Mouse (Mus musculus): ENCODE measurements around the gene Tmc3.

Gene Tmc3

DNA sequence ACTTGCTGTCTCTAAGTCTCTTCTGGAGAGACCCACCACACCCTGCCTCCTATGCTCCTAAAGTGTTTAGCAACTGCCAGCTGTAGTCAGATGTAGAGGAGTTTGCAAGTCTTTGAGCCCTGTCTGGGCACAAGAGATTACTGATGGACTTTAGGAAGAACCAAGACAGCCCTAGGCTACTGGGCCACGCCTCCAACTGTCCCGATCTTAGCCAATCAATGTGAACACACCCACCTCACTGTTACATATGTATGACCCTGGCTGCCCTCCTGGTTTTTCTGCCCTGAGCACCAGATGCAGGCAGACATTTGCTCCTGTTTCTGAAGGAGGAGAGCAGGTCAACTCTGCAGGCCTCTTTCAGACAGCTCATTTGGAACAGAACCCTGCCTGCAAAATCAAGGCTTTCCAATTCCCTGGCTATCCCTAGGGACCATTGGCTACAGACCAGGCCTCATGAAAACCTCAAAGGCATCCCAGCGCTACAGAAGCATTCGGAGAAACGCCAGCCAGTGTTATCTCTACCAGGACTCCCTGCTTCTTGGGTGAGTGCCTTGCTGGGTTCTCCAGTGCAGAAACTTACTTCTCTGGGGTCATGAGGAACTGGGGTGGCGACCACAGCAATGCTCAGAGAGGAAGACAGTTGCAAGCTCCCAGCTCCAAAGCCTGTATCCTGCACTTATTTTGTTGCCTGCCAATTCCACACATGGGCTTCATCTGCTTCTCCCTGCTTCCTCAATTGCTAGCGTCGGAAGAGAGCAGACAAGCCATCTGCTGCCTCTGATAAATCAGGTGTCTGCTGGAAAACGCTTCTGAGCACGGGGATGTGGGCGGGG is at the start of gene Tmc3:
Gene Tmc3, plus strand, starts transcription at position 289 of the 833 bp plus-strand sequence.
- peak; percentile 62 for DNase-seq

DNA sequence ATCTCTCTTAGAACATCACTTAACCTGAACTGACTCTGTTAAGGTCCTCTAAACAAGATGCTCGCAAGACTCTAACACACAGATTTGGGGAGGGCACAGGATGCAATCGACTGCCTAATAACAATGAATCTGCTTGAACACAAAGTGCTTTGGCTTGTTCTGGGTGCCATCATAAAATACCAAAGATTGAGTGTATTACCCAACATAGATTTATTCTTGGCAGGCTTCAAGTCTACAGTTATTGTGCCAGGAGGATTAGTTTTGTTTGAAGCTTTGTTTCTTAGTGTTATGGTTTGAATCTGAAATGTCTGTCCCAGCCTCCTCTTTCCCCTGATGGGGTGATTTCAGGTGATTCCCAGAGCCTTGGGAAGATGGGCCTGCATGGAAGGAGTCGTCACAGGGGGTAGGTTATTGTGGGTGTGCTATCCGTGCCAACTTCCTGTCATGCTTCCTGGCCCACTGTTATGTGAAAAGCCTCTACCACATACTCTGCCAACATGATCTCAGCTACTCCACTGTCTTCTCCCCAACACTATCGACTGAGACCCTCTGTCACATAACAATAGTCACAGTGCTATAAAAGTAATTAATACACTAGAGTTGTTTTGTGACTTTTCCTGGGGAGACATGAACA is 43.1 kb upstream of the Tmc3 start:
- no peak for DNase-seq

DNA sequence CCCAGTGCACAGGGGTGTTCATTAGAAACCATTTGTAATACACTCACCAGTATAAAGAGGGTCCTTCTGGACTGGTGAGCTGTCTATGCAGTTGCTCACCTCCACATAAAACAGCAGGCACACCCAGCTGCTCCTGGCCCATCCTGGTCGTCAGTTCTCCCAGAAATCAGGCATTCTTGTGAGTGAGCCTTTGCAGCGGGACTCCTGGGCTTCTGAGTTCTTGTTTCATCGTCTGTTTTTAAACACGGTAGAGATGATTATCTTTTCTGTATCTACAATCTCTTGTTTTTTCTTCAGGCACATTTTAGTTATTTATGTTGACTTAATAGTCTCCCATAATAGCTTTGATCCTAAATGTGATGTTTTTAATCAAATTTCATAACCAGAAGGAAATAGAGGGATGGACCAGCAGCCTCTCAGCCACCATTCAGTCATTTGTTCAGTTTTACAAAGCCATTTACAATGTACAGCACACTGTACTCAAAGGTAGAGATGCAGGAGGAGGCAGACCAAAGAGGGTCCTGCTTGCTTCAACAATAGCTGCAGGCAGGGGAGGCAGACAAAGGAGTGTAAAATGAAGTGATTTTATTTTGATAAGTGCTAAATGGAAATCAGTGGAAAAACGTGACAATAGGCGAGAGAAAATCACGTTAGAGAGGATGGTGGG is 35.9 kb upstream of the Tmc3 start:
- no peak for DNase-seq

DNA sequence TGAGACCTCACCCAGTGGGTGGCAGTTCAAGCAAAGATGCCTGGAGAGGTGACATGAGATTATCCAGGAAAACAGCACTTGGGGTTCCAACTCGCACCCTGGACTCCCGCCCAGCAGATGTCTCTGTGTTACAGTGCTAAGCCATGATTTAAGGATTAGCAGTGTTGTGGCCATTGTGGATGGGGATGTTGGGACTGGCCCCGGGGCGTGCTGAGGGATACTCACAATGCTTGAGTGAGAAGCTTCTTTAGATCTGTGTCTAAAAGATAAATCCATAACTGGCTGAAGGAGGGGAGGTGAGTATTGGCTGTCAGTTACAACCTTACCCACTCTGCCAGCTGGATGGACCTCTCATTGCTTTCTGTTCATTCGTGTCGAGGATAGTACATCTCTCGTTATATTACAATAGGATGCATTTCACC is 35.4 kb upstream of the Tmc3 start:
- DNase-seq: no peak

DNA sequence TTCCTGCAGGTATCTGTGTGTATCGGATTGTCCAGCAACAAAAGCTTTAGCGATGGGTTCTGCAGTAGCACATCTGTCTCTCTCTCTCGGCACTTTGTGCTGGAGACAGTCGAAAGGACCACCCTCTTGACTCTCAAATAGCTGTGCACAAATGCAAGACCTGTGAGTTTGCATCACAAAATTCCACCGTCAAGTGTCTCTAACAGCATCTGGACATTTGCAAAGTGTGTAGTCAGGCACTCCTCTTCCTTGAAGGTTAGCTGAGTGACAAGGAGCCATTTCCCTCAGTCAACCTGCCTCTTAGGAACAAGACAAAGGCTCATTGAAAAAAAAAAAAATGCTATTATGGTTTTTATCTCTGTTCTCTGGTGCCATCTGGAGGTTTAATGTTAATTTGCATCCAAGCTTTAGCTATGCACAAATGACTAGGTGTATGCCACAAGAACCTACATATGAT is 34.7 kb upstream of the Tmc3 start:
- no peak for DNase-seq

DNA sequence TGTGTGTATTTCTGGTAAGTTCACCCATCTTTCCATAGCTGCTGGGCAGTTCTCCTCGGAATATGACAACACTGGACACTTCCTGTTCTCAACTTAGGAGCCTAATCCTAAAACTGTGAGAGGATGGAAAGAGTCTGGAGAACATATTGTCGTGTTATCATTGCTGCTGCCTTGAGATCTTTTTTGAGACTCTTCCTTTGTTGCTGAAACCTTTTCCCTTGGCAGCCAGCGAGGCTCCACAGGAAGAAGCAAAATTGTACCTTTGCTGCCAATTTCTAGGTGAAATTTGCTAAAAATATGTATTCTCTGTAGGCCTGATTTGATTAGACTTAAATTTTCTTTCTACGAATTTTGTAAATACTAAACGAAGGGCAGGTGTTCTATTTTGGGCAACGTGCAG is 30.2 kb upstream of the Tmc3 start:
- DNase-seq: no peak

DNA sequence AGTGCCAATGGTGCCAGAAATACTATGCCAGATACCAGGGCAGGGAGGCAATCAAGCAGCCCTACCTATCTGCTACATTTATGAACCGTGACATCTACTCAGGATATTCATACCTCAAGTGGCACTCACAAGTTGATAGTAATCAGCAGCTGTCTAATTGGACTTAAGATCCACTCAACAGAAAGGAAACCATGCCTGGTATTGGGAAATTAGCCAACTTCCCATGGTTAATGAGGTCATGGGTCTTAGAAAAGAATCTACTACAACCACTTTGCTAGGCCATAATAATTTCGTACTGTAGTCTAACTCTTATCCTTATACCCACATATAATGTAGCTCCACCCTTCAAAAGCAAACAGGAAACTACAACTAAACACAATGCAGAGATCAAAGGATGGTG is 28.2 kb upstream of the Tmc3 start:
- no peak for DNase-seq

DNA sequence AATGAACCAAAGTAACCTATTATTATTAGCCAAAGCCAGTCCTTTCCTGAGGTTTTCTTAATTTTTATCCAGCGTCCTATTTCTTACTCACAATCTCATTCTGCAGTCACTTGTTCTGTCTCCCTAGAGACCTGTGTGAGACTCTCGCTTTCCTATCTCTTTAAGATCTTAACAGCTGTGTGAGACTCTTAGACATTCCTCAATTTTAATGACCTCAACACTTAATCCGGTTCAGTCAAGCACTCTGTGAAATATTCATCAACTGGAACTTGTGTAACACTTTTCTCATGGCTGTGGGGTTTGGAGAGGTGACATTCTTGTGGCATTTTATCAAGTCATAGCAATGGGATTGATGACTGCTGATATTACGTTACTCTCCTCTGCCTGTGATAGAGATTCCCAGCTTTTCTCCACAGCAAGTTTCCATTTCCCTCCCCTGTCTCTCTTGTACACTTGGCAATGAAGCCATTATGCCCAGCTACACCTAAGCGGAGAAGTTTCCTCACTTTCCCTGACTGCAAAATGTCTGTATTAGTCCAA is 25.9 kb upstream of the Tmc3 start:
- no peak for DNase-seq

DNA sequence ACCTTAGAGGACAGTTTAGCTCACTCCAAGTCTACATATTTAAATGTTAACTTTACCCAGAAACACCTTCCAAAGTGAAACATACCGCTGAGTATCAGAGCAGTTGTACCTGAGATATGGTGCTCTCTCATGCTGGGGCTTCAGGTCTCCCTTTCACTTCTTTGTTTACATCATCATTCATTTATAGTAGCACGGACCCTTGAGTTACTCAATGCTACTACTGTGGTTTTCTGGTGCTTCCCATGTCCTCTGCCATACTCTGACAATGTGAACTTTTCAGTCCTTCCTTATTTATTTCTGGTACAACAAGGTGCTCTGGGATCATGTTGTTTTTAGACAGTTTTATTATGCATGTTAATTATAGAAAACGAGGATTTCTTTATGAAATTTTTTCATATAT is 25.2 kb upstream of the Tmc3 start:
- no peak for DNase-seq

DNA sequence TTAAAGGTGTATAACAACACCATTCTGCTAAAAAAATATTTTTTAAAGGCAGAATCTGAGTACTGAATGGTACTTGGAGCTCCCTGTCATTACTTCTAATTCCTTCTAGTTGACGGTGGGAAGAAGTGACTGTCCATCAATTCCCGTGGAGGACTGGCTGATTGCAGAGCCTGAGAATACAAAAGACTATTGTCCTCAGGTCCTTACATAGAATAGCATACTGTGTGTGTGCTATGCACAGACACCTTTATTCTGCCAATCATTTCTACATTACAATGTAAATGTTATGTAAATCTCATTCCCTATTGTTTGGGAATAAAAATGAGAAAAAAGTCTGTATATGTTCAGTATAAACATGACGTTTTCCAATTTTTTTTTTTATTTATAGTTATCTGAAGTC is 22.9 kb upstream of the Tmc3 start:
- no peak for DNase-seq

DNA sequence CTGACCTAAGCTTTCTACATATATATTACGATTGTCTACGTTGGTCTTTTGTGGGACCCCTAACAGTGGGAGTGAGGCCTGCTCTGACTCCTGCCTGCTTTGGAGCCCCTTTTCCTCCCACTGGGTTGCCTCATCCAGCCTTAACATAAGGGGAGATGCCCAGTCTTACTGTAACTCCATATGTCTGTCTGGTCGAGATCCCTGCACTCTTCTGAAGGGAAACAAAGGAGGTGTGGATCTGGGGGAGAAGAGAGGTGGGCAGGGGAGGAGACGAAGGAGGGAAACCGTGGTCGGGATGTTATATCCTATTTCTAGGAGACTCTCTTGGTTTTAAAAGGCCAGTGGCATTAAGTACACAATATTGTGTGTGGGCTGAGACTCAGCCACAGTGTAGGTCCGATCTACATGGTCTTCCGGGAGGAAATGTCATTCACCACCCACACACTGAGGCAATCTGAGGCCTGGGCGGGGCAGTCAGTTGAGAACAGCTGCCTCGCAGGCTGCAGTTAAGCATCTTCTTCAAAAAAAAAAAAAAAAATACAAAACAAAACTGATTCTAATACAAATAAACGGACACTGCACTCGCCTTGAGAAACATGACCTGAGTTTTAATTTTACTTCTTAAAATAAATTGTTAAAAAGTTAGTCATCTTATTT is 20.0 kb upstream of the Tmc3 start:
- no peak for DNase-seq

DNA sequence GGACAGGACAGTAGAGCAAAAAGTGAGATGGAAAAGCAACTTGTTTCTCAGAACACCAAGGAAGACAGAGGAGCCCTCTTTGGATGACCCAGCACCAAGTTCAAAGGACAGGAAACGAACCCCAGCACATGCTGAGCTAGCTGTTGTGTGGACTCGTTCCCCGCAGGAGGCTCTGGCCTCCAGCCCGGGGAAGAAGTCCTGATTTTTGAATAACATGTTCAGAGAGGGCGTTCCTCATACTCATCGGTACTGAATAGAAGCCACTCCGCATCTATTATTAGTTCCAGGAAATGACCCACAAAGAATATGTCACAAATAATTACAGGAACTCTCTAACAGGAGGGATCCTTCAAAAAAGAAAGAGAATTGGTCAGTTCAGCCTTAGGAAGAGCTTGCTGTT is 18.8 kb upstream of the Tmc3 start:
- no peak for DNase-seq

DNA sequence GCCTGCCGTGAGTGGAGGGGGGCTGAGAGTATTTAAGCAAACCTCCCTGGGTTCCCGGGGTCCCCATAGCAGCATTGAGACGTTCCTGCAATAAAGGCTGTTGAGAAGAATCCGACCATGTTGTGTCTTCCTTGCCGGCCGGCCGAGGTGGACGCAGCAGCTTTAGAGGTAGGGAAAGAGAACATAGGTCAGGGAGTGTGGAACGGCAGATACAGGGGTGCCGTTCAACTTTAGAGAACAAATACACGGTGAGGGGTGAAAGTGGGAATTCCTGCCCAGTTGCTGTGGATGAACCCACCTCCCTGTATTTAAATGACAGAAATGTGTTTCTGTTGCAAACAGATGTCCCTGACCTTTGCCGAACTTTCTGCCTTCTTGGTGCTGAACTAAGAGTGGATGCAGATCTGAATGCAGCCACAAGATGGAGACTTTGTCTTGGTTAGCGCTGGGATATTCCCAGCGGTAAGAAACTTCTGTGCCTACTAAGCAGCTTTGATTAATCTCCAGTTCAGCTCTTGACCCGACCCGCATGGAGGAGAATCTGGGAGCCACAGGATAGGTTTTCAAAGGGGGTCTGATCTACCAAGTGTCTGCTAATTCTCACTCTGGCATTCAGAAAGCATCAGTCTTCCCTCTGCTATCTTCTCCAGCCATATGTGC is 16.8 kb upstream of the Tmc3 start:
- DNase-seq: no peak

DNA sequence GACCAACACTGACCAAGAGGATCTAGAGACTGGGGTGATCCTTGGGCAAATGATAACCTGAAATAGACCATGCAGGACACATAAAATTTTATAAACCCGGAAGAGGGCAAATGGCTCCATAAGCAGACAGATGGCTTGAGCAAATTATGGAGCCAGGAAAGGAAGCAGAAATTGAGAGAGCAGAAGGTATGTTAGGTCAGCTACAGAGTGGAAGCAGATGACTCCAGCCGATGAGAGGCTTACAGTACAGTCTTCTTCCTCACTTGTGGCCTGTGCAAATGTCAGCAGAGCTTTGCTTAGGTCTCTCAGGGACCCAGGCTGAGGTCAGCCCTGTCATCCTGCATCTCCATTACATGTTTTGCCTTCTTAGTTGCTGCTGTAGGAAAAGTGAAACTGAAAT is 15.9 kb upstream of the Tmc3 start:
- DNase-seq: no peak

DNA sequence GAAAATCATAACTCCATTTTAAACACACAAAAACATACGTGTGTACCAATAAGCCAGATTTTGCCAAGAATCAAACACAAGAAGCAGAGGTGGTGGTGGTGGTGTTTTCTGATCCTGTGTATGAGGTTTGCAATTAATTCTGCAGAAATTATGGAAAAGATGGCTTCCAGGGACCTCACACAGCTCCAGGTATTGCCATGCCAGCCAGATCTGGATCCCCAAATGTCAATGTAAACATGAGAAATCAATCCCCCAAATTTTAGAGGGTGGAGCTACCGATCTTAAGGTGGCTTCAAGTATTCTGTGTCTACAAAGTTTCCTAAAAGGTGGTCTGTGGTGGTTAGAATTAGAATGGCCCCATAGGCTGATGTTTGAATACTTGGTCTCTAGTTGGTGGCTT is 15.3 kb upstream of the Tmc3 start:
- no peak for DNase-seq

DNA sequence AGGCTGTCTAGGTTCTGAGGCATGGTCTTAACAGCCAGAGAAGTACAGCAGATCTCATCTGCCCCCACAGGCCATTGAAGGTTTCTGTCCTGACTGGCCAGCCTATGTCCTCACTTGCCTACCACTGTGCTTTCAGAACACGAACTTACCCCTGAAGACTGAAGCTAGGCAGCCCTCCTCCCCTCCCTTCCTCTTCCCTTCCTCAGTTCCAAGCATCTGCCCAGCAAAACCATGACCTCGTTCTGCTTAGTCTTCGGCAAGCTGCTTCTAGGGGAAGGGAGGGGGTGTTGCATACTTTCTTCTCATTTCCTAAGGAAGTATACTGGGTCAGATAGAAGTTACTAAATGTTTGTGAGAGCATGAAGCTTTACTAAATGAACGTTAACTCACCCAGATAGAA is 13.7 kb upstream of the Tmc3 start:
- no peak for DNase-seq

DNA sequence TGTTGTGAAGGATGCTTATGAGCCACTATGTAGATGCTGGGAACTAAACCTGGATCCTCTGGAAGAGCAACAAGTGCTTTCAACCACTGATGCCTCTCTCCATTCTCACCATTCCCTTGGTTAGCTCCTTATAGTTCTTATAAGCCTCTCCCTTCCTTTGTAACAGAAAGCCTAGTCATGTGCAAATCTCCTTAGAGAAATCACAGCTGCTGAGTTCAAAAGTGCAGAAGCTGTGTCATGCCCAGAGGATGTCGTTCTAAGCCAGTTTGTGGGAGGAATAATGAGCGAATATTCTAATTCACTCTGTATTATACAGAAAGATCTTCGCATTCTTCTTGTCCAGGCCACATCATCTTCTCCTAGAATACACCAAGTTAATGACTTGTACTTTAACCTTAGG is 12.8 kb upstream of the Tmc3 start:
- DNase-seq: no peak

DNA sequence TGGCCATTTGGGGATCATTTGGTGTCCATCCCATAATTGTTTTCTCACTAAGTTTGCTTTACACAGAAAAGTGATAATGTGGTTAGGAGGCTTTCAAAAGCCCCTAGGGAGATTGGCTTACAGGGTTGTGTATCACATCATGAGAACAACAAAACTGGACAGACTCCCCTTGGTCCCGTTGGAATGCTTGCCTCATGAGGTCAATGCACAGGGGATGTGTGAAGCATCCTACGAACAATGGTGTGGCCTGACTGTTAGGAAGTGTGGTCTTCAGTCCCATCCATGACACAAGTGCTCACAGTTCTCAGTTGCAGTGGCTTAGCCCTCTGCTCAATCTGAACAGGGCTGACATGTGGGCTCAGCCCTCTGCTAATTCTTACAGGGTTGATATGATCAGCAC is 12.3 kb upstream of the Tmc3 start:
- DNase-seq: no peak

DNA sequence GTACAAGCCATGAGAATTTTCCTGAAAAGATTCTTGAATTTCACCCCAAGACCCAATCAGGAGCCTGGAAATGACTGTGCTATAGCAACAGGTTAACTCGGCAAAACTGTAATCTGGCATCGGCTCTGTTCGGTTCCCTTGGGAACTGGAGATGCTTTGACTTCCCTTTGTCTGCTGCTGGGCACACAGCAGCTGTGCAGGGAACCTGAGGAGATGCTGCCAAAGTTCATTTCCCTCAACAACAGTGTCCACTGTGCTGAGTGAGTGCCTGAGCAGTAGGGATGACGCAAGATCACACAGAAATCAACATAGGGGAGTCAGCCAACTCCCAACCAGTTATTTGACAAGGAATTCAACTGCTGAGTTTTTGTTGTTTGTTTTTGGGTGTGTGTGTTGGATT is 3.8 kb upstream of the Tmc3 start:
- DNase-seq: no peak

DNA sequence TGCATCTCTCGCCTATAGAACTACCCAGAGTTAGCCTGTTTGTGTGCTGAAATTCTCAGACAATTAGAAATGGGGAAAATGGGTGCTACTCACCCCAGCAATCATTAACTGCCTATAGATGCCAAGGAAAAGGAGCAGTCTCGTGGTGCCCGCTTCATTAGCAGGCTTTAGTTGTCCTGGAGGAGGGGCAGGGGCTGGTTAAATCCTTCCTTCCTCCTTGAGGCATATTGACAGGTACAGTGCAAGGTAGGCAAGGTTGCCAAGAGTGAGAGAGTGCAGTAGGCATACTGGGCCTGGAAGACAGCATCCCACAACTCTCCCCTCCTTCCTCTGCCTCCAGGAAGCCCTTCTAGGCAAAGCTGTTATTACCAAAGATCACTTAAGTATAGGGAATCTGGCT is 9.3 kb downstream of the Tmc3 start:
- no peak for DNase-seq

DNA sequence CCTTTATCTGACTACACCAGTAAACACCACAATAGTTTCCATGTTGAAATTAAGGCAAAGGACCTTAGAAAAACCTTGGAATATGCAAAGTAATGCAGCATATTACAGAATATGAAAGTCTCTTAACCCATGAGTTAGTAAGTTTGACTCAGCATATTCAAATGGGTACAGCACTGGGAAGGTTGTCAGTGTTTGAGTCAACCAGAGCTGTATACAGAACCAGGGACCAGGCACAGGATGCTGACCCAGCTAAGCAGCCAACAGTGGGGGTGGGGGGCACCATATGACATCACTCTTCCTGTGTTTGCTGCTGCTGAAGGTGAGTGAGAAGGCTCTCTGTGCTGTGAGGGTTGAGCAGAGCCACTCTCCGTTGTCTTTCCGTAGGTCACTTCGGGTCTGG is 12.3 kb downstream of the Tmc3 start:
- DNase-seq: no peak

DNA sequence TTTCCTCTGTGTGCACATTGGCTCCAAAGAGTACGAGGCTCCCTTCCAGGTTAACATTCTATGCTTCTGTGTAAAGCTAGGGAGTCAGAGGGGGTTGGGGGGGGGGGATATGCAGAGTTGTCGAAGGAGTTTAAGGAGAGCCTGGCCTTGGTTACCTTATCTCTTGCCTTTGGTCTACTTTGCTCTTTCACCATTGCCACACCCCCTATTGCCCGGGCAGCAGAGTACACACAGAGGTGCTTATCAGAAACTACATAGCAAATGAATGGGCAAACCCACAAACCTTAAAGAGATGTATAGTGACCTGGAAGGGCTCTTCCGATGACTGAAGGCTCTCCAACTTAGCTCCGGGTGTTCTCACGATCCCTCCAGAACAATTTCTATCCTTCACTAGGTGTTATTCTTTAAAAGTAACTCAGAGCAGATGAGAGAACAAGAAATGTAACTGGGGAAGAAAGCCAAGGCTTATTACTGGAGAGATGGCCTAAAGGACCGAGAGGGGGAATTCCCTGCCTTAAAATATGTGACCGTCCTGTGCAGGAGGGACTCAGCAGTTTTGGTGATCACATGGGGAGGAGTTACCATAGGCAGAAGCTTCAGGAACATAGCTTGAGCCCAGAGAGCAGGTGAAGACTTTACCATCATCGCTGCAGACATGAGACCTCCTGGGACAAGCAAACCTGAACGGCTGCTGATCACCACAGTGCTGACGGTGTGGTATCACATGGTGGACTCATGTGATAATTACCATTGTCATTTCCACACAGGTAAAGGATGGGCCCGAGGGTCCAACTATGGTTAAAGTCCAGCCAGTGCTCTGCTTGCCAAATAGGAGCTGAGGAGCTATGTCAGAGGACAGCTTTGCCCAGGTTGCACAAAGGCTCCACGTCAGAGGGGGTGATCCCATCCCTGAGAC is 14.5 kb downstream of the Tmc3 start:
- no peak for DNase-seq
